ENCODE assay signal across 14 mouse cellular contexts in genomic region chr3:78908196-78908844, GRCm38 (mm10).
DNase-seq lines count a peak whose midpoint lies in the region; ATAC-seq lines count a peak whose summit lies in the region.
"Had no signal": no experiment of that assay in that cellular context is flagged by ENCODE, and none has a peak within 500 bp of the region (broad histone marks: within the 10 kb centered on the region; RNA-seq: fewer than 3 reads in every experiment).

No protein-coding gene starts in this region.

- no peak for DNase-seq in forebrain, embryonic 11.5 days (ENCODE audit: low spot score)
- DNase-seq in kidney, postnatal 4 days = peak; percentile 5 to 29
- DNase-seq in kidney, postnatal 36 days = no peak
- DNase-seq in 3T3-L1 (ENCODE audit: low read depth, low spot score) = peak; percentile 43
- DNase-seq in c-Kit-positive CD71-positive TER-119-positive erythroid progenitor cells, embryonic 14.5 days (ENCODE audit: low spot score) = no peak
- no peak for DNase-seq in cerebellum, adult 9-11 months
- DNase-seq: B cell, adult 2 months; gastrocnemius, adult 2 months had no signal

- H3K4me3 ChIP-seq in forebrain, embryonic 11.5 days (ENCODE audit: low read depth, low read length) = no peak overlapping the region
- H3K4me3 ChIP-seq in forebrain, embryonic 12.5 days (replicated peaks) = no peak overlapping the region
- H3K4me3 ChIP-seq in hindbrain, embryonic 12.5 days = no peak overlapping the region
- H3K4me3 ChIP-seq: gastrocnemius, adult 2 months; intestine, embryonic 15.5 days; megakaryocyte, embryonic 14.5 days; stomach, embryonic 15.5 days had no signal

- H3K9me3 ChIP-seq in forebrain, embryonic 11.5 days (ENCODE audit: control insufficient read depth, low read length) = no peaks in the 10 kb centered on the region
- no peaks in the 10 kb centered on the region for H3K9me3 ChIP-seq in forebrain, embryonic 12.5 days
- no peaks in the 10 kb centered on the region for H3K9me3 ChIP-seq in hindbrain, embryonic 12.5 days (replicated peaks)
- H3K9me3 ChIP-seq: intestine, embryonic 15.5 days; megakaryocyte, embryonic 14.5 days; stomach, embryonic 15.5 days had no signal

- H3K9ac ChIP-seq in forebrain, embryonic 11.5 days (ENCODE audit: low read length) = no peak overlapping the region
- no peak overlapping the region for H3K9ac ChIP-seq in forebrain, embryonic 12.5 days
- no peak overlapping the region for H3K9ac ChIP-seq in hindbrain, embryonic 12.5 days
- H3K9ac ChIP-seq: intestine, embryonic 15.5 days; stomach, embryonic 15.5 days had no signal

- 73% methylated on average over 1 of the region's 1 CpGs for WGBS in forebrain, embryonic 11.5 days
- WGBS in forebrain, embryonic 12.5 days = 66% methylated on average over 1 of the region's 1 CpGs
- 84% methylated on average over 1 of the region's 1 CpGs for WGBS in hindbrain, embryonic 12.5 days

- no peaks in the 10 kb centered on the region for H3K36me3 ChIP-seq in forebrain, embryonic 11.5 days (ENCODE audit: control insufficient read depth, insufficient read depth, low read length)
- no peaks in the 10 kb centered on the region for H3K36me3 ChIP-seq in forebrain, embryonic 12.5 days (replicated peaks)
- H3K36me3 ChIP-seq in hindbrain, embryonic 12.5 days = no peaks in the 10 kb centered on the region
- H3K36me3 ChIP-seq: intestine, embryonic 15.5 days; stomach, embryonic 15.5 days had no signal

- no peak overlapping the region for H3K27ac ChIP-seq in forebrain, embryonic 11.5 days (ENCODE audit: low read depth, low read length)
- no peak overlapping the region for H3K27ac ChIP-seq in forebrain, embryonic 12.5 days
- H3K27ac ChIP-seq in hindbrain, embryonic 12.5 days = no peak overlapping the region
- H3K27ac ChIP-seq: gastrocnemius, adult 2 months; intestine, embryonic 15.5 days; stomach, embryonic 15.5 days had no signal

- H3K4me1 ChIP-seq in forebrain, embryonic 11.5 days (replicated peaks; ENCODE audit: control insufficient read depth, insufficient read depth, low read length) = no peaks in the 10 kb centered on the region
- H3K4me1 ChIP-seq in forebrain, embryonic 12.5 days = peaks cover 18% of the 10 kb centered on the region
- H3K4me1 ChIP-seq in hindbrain, embryonic 12.5 days = no peaks in the 10 kb centered on the region
- H3K4me1 ChIP-seq: intestine, embryonic 15.5 days; megakaryocyte, embryonic 14.5 days; stomach, embryonic 15.5 days had no signal

- peak; percentile 42; the same call in 1 of the 2 replicates for ATAC-seq in forebrain, embryonic 11.5 days (replicated peaks; ENCODE audit: low FRiP score)
- no peak for ATAC-seq in forebrain, embryonic 12.5 days (ENCODE audit: low FRiP score)
- ATAC-seq in hindbrain, embryonic 12.5 days (ENCODE audit: low FRiP score) = peak; percentile 67
- ATAC-seq: intestine, embryonic 15.5 days had no signal

- H3K4me2 ChIP-seq in forebrain, embryonic 11.5 days (ENCODE audit: low read depth, low read length, severe bottlenecking) = no peak overlapping the region
- H3K4me2 ChIP-seq in forebrain, embryonic 12.5 days = no peak overlapping the region
- H3K4me2 ChIP-seq in hindbrain, embryonic 12.5 days (replicated peaks) = no peak overlapping the region
- H3K4me2 ChIP-seq: intestine, embryonic 15.5 days; liver, embryonic 11.5 days; stomach, embryonic 15.5 days had no signal

- no peaks in the 10 kb centered on the region for H3K27me3 ChIP-seq in forebrain, embryonic 11.5 days (ENCODE audit: control insufficient read depth, insufficient read depth, low read length)
- no peaks in the 10 kb centered on the region for H3K27me3 ChIP-seq in forebrain, embryonic 12.5 days
- H3K27me3 ChIP-seq in hindbrain, embryonic 12.5 days = no peaks in the 10 kb centered on the region
- H3K27me3 ChIP-seq: intestine, embryonic 15.5 days; megakaryocyte, embryonic 14.5 days; stomach, embryonic 15.5 days had no signal

Comparison
In these comparisons a context has a peak if more than half of its experiments do, and no peak if none do; other contexts are left out.
1. DNase-seq: peak in kidney, postnatal 4 days (2 of 2) and 3T3-L1 (single experiment); none in forebrain, embryonic 11.5 days (single experiment), kidney, postnatal 36 days (0 of 2), c-Kit-positive CD71-positive TER-119-positive erythroid progenitor cells, embryonic 14.5 days (single experiment) and cerebellum, adult 9-11 months (single experiment).